Mouse (Mus musculus): ENCODE measurements at regions not wholly inside any gene's neighbourhood (a gene's known extent, or its start where the extent isn't known, plus 50 kb on each side); places are given as distances from the start of the nearest gene placed in this dataset.

DNA sequence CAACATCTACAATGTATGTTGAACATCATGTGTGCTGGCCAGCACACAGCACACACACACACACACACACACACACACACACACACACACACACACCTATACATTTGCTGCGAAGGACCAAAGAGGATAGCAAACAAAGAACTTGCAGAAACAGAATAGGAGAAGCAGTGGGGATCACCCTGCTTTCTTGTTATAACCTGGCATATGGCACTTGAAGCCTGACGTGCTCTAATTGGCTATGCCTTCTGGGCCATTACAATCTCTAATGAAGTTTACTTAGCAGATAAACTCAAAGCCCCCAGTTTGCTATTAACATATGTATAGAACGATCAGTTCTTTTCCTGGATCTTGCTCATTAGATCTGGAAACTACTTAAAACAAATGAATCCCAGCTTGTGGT is 407.2 kb downstream of the Ipmk start:
- no peak for DNase-seq (ENCODE audit: low spot score)

DNA sequence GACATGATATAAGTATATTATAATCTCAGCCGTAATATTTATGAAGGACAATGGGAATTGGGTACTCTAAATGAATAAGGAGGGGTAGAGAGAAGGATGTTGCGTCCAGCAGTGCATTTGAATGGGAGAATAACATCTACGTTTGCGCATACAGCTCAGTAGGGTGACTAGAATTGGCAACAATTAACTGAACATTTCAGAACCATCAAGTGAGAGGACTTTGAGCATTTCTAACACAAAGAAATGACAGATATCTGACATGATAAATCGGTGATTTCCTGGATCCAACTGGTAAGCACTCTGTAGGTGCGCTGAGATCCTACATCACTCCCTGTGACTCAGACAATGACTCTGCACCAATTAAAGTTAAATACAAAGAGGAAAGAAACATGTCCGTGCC is 431.3 kb downstream of the Ipmk start:
- DNase-seq (ENCODE audit: low spot score): no peak

DNA sequence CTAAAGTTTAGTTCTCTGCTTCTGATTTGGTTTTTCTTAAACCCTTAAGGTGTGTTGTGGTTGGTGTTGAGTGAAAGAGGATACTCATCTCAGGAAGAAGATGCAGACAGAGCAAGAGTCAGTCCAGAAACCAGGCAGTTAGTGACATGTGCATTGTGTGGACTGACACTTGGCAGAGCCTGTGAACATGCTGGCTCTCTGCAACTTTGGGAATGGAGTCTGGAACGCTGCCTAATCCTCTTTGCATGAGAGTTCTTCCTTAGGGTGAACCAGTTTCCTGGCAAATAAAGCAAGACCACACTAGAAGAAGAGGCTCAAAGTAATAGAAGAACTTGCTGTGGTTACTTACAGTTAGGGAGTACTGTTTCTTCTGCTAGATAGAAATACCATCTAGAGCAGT is 441.7 kb downstream of the Ipmk start:
- no peak for DNase-seq (ENCODE audit: low spot score)

DNA sequence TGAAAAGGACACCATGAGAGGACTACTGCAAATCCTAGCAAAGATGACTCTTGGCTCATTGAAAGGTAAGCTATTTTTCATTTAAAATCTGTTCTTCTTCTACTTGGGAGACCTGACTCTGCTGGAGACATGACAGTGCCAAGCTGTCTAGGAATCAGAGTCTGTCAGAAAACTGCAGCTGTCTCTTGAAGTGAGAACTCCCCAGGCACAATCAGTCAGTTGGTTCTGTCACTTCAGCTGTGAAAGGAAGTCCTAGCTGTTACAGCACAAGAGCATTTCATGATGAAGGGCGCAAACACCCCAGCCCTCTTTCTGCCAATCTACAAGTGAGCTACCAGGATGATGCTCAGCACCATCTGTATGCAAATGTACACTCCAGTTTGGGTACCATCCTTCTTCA is 442.4 kb downstream of the Ipmk start:
- no peak for DNase-seq (ENCODE audit: low spot score)

GRCm38 (mm10) chr10:71798638-71799037 is 451.1 kb downstream of the Ipmk start:
- no peak for DNase-seq (ENCODE audit: low spot score)

DNA sequence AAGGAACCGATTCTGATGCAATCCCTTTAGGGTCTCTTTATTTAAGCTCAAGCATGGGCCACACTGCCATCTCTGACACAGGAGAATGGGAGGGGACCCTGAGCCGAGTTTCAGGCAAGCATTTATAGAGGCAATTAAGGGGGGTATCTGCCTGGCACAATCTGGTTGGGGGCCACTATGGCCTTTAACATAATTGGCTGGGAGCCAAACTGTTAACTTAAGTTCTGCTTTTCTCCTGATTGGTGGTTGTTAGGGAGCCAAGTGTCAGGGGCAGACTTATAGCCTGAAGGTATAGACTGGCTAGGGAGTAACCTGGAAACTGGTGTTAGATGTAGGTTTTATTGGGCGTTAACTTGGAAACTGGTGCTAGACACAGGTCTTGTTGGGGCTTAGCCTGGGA is 454.9 kb downstream of the Ipmk start:
- DNase-seq (ENCODE audit: low spot score): no peak

DNA sequence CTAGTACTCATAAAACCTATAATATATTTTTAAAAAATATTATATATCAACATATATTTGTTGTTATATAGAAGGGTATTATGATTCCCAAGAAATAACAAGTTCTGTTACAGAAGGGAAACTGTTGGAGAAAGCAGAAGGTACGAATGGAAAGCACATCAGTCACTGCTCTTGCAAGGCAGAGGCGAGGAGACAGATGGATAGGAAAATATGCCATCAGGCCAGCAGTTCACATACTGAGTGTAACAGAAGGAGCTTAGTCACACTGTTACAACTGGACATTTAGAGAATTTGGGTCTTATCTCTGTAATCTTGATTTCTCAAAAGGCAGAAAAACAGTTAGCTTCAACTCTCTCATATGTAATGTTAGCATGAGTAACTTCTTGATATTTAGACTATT is 485.1 kb downstream of the Ipmk start:
- no peak for DNase-seq (ENCODE audit: low spot score)

GRCm38 (mm10) chr10:71835018-71835417 is 487.5 kb downstream of the Ipmk start:
- DNase-seq (ENCODE audit: low spot score): no peak

GRCm38 (mm10) chr10:71857089-71857488 is 509.5 kb downstream of the Ipmk start:
- no peak for DNase-seq (ENCODE audit: low spot score)

DNA sequence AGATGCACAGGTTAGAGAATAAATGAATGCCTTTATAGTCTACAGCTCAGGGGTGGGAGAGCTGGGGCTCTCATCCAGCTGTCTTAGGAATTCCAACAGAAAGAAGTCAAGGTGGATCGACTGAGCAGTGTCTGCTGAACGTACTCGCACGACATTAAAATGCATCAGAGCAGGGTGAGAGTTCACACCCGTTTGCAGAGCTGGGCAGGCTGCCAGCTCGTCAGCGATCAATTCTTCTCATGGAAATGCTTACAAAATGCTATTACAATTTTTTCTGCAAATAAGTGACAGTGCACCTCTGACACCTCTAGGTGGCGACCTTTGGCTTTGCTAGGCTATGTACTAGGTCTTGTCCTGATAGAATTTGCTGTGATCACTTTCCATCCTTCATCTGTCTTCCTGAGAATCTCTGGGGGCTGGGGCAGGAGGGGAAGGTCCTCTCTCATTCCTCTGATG is 510.0 kb downstream of the Ipmk start:
- DNase-seq (ENCODE audit: low spot score): peak; percentile 7

GRCm38 (mm10) chr10:71893726-71894125 is 546.2 kb downstream of the Ipmk start:
- no peak for DNase-seq (ENCODE audit: low spot score)

DNA sequence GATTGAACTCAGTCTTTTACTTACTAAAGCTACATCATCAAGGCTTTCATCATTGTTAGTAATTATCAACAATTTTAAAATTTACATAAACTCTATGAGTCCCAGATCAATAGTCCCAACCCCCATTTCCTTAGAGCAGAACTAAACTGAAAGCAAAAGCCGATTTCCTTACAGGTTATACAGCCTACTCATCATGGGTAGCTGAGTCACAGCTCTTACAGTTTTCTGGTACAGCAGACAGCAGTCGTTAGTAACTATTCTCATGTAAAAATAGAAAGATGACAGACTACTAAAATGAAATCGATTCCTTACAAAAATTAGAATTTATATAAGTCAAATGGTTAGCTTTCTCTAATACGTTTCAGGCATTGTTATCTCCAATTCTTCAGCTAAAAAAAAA is 557.5 kb downstream of the Ipmk start:
- DNase-seq (ENCODE audit: low spot score): no peak

All from ovary, postnatal 14 days (tissue).